11 mouse cellular contexts compared by ENCODE assay signal in the genomic region with DNA sequence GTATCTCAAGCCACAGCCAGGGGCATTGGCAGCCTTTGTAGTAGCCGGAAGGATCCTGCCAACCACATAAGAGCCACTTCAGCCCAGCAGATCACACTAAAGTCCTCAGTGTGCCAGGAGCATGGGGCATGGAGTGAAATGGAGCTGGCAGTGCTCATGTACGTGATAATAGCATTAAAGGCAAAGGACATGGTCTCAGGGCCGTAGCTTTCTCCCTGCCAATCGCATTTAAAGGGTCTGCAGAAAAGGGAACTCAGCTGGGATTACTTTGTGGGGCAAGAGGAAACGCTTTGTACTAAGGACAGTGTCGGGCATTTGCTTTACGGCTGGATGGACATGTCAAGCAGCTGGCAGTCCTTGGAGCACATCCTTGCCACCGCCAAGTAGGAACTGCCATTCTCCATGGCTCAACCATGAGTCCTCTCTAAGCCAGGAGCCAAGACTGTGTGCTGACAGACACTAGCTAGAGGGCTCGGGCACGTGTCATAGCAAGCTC.
DNase-seq lines count a peak whose midpoint lies in the region; ATAC-seq lines count a peak whose summit lies in the region.
"Had no signal": no experiment of that assay in that cellular context is flagged by ENCODE, and none has a peak within 500 bp of the region (broad histone marks: within the 10 kb centered on the region; RNA-seq: fewer than 3 reads in every experiment).

No protein-coding gene starts in this region.

- H3K9me3 ChIP-seq in hindbrain, embryonic 15.5 days: no peaks in the 10 kb centered on the region
- no peaks in the 10 kb centered on the region for H3K9me3 ChIP-seq in hindbrain, embryonic 10.5 days
- H3K9me3 ChIP-seq: heart, embryonic 15.5 days had no signal

- no peak overlapping the region for H3K4me3 ChIP-seq in hindbrain, embryonic 15.5 days
- H3K4me3 ChIP-seq in hindbrain, embryonic 10.5 days: no peak overlapping the region
- H3K4me3 ChIP-seq: heart, embryonic 15.5 days had no signal

- H3K27ac ChIP-seq in hindbrain, embryonic 15.5 days (replicated peaks): no peak overlapping the region
- H3K27ac ChIP-seq in hindbrain, embryonic 10.5 days: no peak overlapping the region
- H3K27ac ChIP-seq: heart, embryonic 15.5 days had no signal

- 53% methylated on average over 10 of the region's 10 CpGs for WGBS in hindbrain, embryonic 15.5 days
- WGBS in hindbrain, embryonic 10.5 days: 74% methylated on average over 10 of the region's 10 CpGs

- ATAC-seq in hindbrain, embryonic 15.5 days (ENCODE audit: low FRiP score, low read depth): peak; percentile 85
- ATAC-seq in cerebellum, adult (ENCODE audit: insufficient number of reproducible peaks, low FRiP score, low TSS enrichment): peak; percentile 45; the same call in 1 of the 2 replicates
- ATAC-seq in megakaryocyte, adult 5-6 weeks (ENCODE audit: poor library complexity, severe bottlenecking): peak; percentile 63
- ATAC-seq: CD4-positive, CD25-positive, alpha-beta regulatory T cell, adult 4 months had no signal

- H3K4me1 ChIP-seq in hindbrain, embryonic 15.5 days (replicated peaks): peaks cover 6% of the 10 kb centered on the region; the same call in 1 of the 2 replicates
- no peaks in the 10 kb centered on the region; the same call in 1 of the 2 replicates for H3K4me1 ChIP-seq in hindbrain, embryonic 10.5 days (replicated peaks)
- H3K4me1 ChIP-seq: heart, embryonic 15.5 days had no signal

- no peak overlapping the region for H3K9ac ChIP-seq in hindbrain, embryonic 15.5 days
- H3K9ac ChIP-seq: heart, embryonic 15.5 days had no signal

- no peaks in the 10 kb centered on the region for H3K36me3 ChIP-seq in hindbrain, embryonic 15.5 days
- H3K36me3 ChIP-seq in hindbrain, embryonic 10.5 days: no peaks in the 10 kb centered on the region
- H3K36me3 ChIP-seq: heart, embryonic 15.5 days had no signal

- no peaks in the 10 kb centered on the region for H3K27me3 ChIP-seq in hindbrain, embryonic 15.5 days
- no peaks in the 10 kb centered on the region for H3K27me3 ChIP-seq in hindbrain, embryonic 10.5 days (ENCODE audit: insufficient read depth, poor library complexity, severe bottlenecking)
- H3K27me3 ChIP-seq: heart, embryonic 15.5 days had no signal

- DNase-seq in hindbrain, embryonic 10.5 days (ENCODE audit: low spot score): no peak
- DNase-seq in heart, adult 8-10 months (ENCODE audit: low spot score): peak; percentile 60
- DNase-seq in kidney, adult 8-10 months: no peak
- no peak for DNase-seq in yolk sac, embryonic 10.5 days (ENCODE audit: low spot score)
- no peak for DNase-seq in left cerebral cortex, adult 11 months (ENCODE audit: low spot score)
- DNase-seq: kidney, postnatal 4 days had no signal

- H3K4me2 ChIP-seq in hindbrain, embryonic 15.5 days: no peak overlapping the region
- H3K4me2 ChIP-seq: heart, embryonic 15.5 days had no signal
